Mouse (Mus musculus) inflammation-experienced regulatory T-cells, adult 6 months (primary cell): ENCODE measurements around the gene Prm3. TPM values are rescaled to one million over a fixed set of nuclear protein-coding genes. Genes with fewer than 3 reads are reported as not detected.
"Not testable (repeated sequence)": the region's sequence is repeated elsewhere in the genome, so short reads cannot be mapped to it uniquely, and the experiment has no call there.

Experiments used
- ATAC-seq: one replicate; pipeline ENCODE4 v1.8.0; 2017
- polyA plus RNA-seq, 3 experiments: library from polyadenylated mRNA; unstranded; fragments of 100-300 nt; shearing (Covaris generic); gene quantifications; one replicate each; pipeline ENCODE4 v1.2.1; 2017

The Prm3 gene
- not detected for polyA plus RNA-seq

GRCm38 (mm10) chr16:10790702-10791101 lies at the start of gene Prm3:
Gene Prm3 (minus strand): TSS chr16:10790914.
- no peak for ATAC-seq

DNA sequence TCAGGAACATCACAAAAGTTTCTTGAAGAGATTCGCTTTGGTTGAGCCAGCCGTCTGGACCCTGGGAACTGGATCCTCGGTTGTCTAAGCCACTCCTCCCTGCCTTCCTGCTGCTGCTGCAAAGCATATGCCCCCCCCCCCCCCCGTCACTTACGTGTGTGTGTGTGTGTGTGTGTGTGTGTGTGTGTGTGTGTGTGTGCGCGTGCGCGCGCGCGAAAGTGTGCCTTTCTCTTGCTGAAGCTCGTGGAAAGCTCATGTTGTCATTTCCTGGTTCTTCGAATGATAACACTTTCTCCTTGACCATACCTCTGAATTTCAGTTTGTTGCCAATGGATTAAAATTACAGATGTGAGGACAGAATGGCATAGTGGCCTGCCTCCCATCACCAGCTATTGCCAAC lies 49.3 kb upstream of the Prm3 start:
- no peak for ATAC-seq

- no peak for ATAC-seq
Observed at GRCm38 (mm10) chr16:10838487-10839245, 48.0 kb upstream of the Prm3 start.

DNA sequence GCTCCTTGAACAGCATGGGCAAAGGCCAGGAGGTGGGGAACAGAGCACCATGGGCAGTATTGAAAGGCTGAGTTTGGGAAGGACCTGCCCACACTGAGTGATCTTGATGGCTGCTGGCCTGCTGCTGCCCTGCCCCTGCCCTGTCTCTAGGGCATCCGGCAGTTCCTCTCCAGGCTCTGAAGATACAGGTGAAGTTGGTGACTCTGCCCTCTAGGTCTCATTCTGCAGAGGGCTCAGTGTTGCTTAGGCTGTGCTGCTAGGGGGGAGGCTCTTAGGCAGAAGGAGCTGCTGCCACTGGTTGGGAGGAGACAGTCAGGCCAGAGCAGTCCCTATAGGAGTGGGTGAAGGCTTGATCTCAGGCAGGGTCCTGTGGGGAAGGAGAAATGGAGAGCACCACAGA lies 47.2 kb upstream of the Prm3 start:
- no peak for ATAC-seq

DNA sequence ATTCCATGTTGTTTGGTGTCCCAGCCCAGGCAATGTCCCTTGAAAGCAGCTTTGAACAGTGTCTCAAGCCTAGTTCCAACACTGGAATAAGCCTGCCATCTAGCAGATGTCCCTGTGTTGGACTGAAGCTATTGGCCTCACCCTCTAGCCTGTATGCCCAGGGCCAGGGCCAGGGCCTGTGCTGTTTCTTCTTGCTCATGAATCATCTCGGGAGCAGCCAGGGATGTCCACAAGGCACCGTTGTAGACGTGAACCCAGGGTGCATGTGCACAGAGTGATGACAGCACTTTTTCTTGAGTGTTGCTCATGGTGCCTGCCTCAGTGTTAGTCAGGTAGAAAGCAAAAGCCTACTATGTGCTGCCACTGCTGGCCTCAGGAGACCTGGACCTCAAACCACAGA lies 46.5 kb upstream of the Prm3 start:
- no peak for ATAC-seq

DNA sequence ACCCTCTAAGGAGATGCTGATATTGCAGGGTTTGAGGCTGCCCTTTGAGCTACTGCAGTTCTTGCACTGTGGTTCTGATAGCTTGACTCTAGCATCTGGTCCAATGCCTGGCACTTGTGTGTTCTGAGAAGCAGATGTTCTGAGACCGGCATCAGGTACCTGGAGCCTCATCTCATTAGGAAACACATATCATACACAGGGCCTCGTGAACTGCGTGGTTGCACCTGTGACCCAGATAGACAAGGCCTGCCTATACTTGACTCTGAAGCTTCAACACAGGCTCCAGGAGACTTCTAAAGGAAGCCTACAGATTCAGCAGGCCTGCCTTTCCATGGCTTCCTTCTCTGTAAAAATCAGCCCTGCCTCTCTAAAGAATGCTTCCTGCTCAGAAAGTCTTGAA lies 45.7 kb upstream of the Prm3 start:
- no peak for ATAC-seq

- ATAC-seq = peak; percentile 85
Observed at GRCm38 (mm10) chr16:10834911-10835587, 44.3 kb upstream of the Prm3 start, which contains the start of gene Rmi2. Gene Rmi2 (plus strand): TSS chr16:10835059.

DNA sequence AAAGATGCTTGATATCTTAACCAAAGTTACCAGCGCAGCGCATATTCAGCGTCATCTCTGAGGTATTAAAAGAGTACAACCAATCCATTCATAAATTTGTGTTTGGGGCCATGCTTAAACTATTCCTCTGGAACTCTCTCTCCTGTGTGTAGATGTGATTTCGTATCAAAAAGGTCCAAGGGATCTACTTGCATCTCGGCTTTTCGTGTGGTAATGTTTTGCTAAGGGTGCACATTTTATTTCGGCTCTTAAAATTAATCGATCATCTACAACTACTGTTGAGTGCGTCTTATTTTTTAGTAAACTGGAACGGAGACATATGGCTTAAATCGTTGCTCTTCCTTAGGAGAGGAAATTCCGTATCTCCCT lies 43.8 kb upstream of the Prm3 start:
- peak; percentile 1 for ATAC-seq

DNA sequence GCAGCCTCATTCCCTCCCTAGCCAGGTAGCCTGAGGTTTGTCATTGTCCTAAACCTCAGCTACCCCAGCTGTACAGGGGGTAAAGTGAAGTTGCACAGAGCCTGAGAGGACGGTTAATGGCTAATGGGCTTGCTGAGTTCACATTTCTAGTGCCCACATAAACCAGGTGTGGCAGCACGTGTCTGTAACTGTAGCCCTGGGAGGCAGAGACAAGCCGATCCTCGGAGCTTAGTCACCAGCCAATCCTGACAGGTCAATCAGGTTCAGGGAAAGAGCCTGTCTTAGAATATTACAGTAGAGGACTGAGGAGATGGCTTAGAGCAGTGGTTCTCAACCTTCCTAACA lies 37.7 kb upstream of the Prm3 start:
- no peak for ATAC-seq

- ATAC-seq = no peak
Observed at GRCm38 (mm10) chr16:10827766-10828460, 37.2 kb upstream of the Prm3 start.

- ATAC-seq = no peak
Observed at GRCm38 (mm10) chr16:10827269-10827668, 36.6 kb upstream of the Prm3 start.

GRCm38 (mm10) chr16:10825840-10826239 lies 35.1 kb upstream of the Prm3 start:
- no peak for ATAC-seq

- ATAC-seq = no peak
Observed at GRCm38 (mm10) chr16:10824536-10824935, 33.8 kb upstream of the Prm3 start.

- no peak for ATAC-seq
Observed at GRCm38 (mm10) chr16:10821387-10821786, 30.7 kb upstream of the Prm3 start.

DNA sequence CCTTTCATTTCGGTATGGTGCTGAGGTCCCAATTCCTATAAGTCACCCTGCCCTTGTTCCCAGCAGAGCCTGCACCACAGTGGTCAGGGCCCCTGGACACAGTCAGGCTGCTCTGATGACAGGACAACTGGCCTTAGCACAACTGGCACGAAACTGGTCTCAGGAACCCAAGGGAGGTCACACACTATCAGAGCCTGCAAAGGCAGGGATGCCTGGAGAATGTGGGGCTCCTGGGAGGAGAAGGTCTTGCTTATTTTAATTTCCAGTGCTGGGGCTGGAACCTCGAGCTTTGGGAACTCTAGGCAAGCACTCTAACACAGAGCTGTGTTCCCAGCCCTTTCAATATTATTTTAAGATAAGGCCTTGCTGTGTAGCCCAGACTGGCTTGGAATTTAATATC lies 29.3 kb upstream of the Prm3 start:
- ATAC-seq = no peak

- no peak for ATAC-seq
Observed at GRCm38 (mm10) chr16:10818579-10819135, 27.9 kb upstream of the Prm3 start.

GRCm38 (mm10) chr16:10814864-10815263 lies 24.1 kb upstream of the Prm3 start:
- peak; percentile 21 for ATAC-seq

- ATAC-seq = peak; percentile 46
Observed at GRCm38 (mm10) chr16:10813726-10814125, 23.0 kb upstream of the Prm3 start.

DNA sequence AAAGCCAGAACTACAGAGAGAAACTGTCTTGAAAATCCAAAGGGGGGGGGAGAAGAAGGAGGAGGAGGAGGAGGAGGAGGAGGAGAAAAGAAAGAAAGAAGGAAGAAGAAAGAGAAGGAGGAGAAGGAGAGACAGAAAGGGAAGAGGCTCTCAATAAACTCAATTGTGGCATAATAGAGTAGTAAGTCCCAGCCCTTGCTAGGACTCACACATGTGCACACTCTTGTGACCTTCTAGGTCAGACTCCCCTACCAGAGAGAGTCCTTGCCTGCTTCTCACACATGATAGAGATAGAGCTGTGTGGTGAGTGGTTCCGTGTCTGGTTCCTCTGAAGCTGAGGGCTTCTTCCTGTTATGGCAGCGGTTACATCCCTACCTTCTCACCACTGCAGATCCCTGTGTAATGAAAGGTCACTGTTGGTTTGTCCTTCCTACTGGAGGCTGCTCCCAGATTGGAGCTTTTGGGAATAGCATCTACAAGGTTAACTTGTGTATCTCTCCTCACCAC lies 22.2 kb upstream of the Prm3 start, which contains the start of gene Gm11172:
Gm11172 (plus strand) TSS at position 51 of the 507 bp plus-strand sequence.
- peak; percentile 32 for ATAC-seq

DNA sequence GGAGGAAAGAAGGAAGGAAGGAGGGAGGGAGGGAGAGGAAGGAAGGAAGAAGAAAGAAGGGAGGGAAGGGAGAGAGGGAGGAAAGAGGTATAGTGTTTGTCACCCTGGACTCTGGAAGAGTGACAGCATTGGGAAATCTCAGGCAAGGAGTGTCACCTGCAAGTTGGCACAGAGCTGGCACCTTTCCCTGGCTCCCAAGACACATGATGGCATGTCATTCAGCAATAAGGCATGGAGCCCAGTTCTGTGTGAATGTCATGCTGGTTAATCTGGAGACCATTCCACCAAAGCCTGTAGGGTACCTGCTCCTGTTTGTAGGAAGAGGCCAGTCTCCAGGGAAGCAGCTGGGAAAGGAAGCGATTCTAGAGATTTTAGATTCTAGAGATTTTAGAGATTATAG lies 19.7 kb upstream of the Prm3 start:
- ATAC-seq = no peak

- no peak for ATAC-seq
Observed at GRCm38 (mm10) chr16:10805789-10806527, 15.2 kb upstream of the Prm3 start, which contains the start of gene Prm1. Gene Prm1 (minus strand): TSS chr16:10805839.

GRCm38 (mm10) chr16:10802420-10802819 lies 11.7 kb upstream of the Prm3 start:
- not testable (repeated sequence) for ATAC-seq
